Mouse (Mus musculus) forebrain, embryonic 15.5 days (tissue): ENCODE measurements at regions not wholly inside any gene's neighbourhood (a gene's known extent, or its start where the extent isn't known, plus 50 kb on each side); places are given as distances from the start of the nearest gene placed in this dataset.

ENCODE experiments used
- ATAC-seq: fragments of 200-750 bp; cut with Nextera tagmentation; replicated peaks from 2 replicates; pipeline ENCODE4 v1.8.0; 2017; ENCODE audit warnings: mild to moderate bottlenecking, moderate TSS enrichment, moderate library complexity
- H3K27ac ChIP-seq: fragments of 300-500 bp; sonication (generic); replicated peaks from 2 replicates; pipeline ENCODE4 v1.5.1; 2015; ENCODE audit warnings: mild to moderate bottlenecking, inconsistent platforms
- H3K27me3 ChIP-seq: fragments of 300-500 bp; sonication (generic); 2 replicates; pipeline ENCODE4 v1.6.1; 2015; ENCODE audit warnings: inconsistent platforms
- H3K36me3 ChIP-seq: fragments of 300-500 bp; sonication (generic); 2 replicates; pipeline ENCODE4 v1.6.1; 2015; ENCODE audit warnings: mild to moderate bottlenecking, inconsistent platforms
- H3K4me1 ChIP-seq: fragments of 300-500 bp; sonication (generic); 2 replicates; pipeline ENCODE4 v1.6.1; 2015; ENCODE audit warnings: inconsistent platforms
- H3K4me2 ChIP-seq: fragments of 300-500 bp; sonication (generic); replicated peaks from 2 replicates; pipeline ENCODE4 v1.6.1; 2015; ENCODE audit warnings: mild to moderate bottlenecking, inconsistent platforms
- H3K4me3 ChIP-seq: fragments of 300-500 bp; sonication (generic); 2 replicates; pipeline ENCODE4 v1.5.1; 2015; ENCODE audit warnings: mild to moderate bottlenecking, inconsistent platforms
- H3K9ac ChIP-seq: fragments of 300-500 bp; sonication (generic); replicated peaks from 2 replicates; pipeline ENCODE4 v1.6.1; 2015; ENCODE audit warnings: mild to moderate bottlenecking, inconsistent platforms
- H3K9me3 ChIP-seq: fragments of 300-500 bp; sonication (generic); 2 replicates; pipeline ENCODE4 v1.6.1; 2016; ENCODE audit warnings: inconsistent platforms
- WGBS: fragments of 180-500 bp; shearing (Covaris S2); methylation state at CpG from one replicate; pipeline ENCODE4 v1.1.7; 2015; ENCODE audit warnings: mixed read lengths; 5-methylcytosine and 5-hydroxymethylcytosine counted together

DNA sequence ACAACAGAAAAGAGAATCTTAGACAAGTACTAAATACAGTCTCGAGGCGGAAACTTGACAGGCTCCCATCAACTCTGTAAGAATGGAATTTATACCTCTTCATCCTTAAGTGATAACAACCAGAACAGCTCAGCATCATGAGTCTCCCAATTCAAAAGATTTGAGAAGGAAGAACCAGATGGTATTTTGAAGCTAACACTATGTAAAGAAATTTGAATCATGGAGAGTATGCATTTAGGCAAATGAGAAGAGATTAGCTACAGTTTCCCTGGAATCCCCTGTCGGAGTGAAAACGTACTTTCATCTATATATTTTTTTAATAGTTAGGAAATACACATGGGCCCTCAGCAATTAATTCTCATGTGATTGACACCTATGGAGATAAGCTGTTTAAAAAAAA lies 140.9 kb downstream of the Nrip1 start:
- 0 out of 2 replicates have a peak, but pooled peaks cover 4% of the 10 kb centered on the region for H3K4me1 ChIP-seq
- no peak overlapping the region for H3K27ac ChIP-seq
- H3K36me3 ChIP-seq, result no peaks in the 10 kb centered on the region
- no peaks in the 10 kb centered on the region for H3K9me3 ChIP-seq
- 80% methylated on average over 4 of the region's 4 CpGs for WGBS
- H3K4me2 ChIP-seq, result no peak overlapping the region
- no peak for ATAC-seq
- no peak overlapping the region for H3K9ac ChIP-seq
- H3K4me3 ChIP-seq, result no peak overlapping the region
- H3K27me3 ChIP-seq, result no peaks in the 10 kb centered on the region

DNA sequence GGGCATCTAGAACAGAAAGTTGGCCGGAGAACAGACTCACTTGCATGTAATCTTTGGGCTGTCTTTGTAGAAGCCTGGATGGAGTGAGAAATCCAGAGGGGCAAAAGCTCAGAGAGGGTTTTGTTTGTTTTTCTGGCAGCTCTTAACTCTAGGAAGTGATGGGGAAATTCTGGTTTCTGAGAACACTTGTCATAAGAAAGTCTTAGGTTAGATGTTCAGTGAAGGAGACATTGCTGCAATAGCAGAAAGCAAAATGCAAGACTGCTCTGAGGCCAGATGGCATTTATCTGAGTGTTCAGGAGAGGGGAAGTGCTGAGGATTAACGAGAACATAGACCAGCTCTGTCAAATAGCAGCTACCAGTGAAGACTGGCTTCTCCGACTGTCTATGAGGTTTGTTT lies 141.5 kb downstream of the Nrip1 start:
- WGBS, result 68% methylated on average over 3 of the region's 3 CpGs

GRCm38 (mm10) chr16:76230516-76231302 lies 142.9 kb downstream of the Nrip1 start:
- no peak overlapping the region for H3K27ac ChIP-seq
- 92% methylated on average over 4 of the region's 4 CpGs for WGBS
- H3K9ac ChIP-seq, result no peak overlapping the region
- H3K4me1 ChIP-seq, result 0 out of 2 replicates have a peak, but pooled peaks cover 4% of the 10 kb centered on the region
- H3K36me3 ChIP-seq, result no peaks in the 10 kb centered on the region
- ATAC-seq, result no peak
- H3K9me3 ChIP-seq, result no peaks in the 10 kb centered on the region
- H3K4me3 ChIP-seq, result no peak overlapping the region
- no peak overlapping the region for H3K4me2 ChIP-seq
- H3K27me3 ChIP-seq, result no peaks in the 10 kb centered on the region

More for the DNA sequence above, 141.5 kb downstream of the Nrip1 start:
- no peak for ATAC-seq
- H3K4me2 ChIP-seq, result no peak overlapping the region
- H3K4me3 ChIP-seq, result no peak overlapping the region
- 0 out of 2 replicates have a peak, but pooled peaks cover 4% of the 10 kb centered on the region for H3K4me1 ChIP-seq
- H3K9me3 ChIP-seq, result no peaks in the 10 kb centered on the region
- H3K27ac ChIP-seq, result no peak overlapping the region
- no peak overlapping the region for H3K9ac ChIP-seq
- H3K36me3 ChIP-seq, result no peaks in the 10 kb centered on the region
- no peaks in the 10 kb centered on the region for H3K27me3 ChIP-seq

DNA sequence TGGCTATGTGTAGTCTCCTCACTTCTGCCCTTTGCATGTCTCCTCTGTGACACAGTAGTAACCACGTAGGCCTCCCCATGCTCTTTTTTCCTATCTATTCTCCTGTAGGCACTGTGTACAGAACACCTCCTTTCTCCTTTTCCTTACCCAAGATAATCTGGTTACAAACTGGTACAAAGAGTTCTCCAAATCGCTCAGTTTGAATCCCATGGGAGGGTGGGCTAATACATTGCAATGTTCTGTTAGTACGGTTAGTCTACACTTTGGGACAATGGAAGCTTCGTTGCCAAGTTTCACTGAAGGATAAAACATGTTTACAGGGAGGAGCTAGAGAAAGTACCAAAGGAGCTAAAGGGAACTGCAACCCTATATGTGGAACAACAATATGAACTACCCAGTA lies 145.2 kb downstream of the Nrip1 start:
- WGBS, result 86% methylated on average over 4 of the region's 4 CpGs
- Histone ChIP-seq H3K36me3 (no peaks in the 10 kb centered on the region), H3K27me3 (no peaks in the 10 kb centered on the region), H3K4me3 (no peak overlapping the region), H3K9ac (no peak overlapping the region), H3K27ac (no peak overlapping the region), H3K9me3 (no peaks in the 10 kb centered on the region), H3K4me2 (no peak overlapping the region), H3K4me1 (0 out of 2 replicates have a peak, but pooled peaks cover 4% of the 10 kb centered on the region)
- no peak for ATAC-seq

DNA sequence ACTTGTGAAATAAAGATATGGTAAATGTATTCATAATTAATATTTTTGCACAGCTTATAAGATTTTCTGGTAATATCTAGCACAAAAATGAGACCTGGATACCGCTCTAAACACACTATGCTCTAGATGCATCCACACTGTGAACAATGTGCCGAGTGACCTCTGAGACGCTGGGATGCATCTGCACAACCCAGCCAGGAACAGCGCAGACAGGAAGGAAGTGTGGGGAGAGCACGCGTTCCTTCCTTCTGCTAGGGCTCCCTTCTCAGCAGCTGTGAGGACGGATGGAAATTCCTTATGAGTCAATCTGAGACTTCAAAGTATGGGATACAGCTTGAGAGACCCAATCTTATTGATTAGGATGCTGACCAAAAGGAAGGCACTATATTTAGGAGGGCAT lies 147.2 kb downstream of the Nrip1 start:
- ATAC-seq, result no peak
- H3K4me3 ChIP-seq, result no peak overlapping the region

GRCm38 (mm10) chr16:76225587-76226226 lies 147.9 kb downstream of the Nrip1 start:
- 84% methylated on average over 12 of the region's 12 CpGs for WGBS
- no peak overlapping the region for H3K4me2 ChIP-seq
- H3K9me3 ChIP-seq, result no peaks in the 10 kb centered on the region
- H3K27me3 ChIP-seq, result no peaks in the 10 kb centered on the region
- H3K27ac ChIP-seq, result no peak overlapping the region
- no peaks in the 10 kb centered on the region for H3K36me3 ChIP-seq
- ATAC-seq, result no peak
- H3K4me1 ChIP-seq, result no peaks in the 10 kb centered on the region
- no peak overlapping the region for H3K9ac ChIP-seq
- H3K4me3 ChIP-seq, result no peak overlapping the region

More for the DNA sequence above, 147.2 kb downstream of the Nrip1 start:
- Histone ChIP-seq H3K9me3 (no peaks in the 10 kb centered on the region), H3K27ac (no peak overlapping the region), H3K4me2 (no peak overlapping the region), H3K27me3 (no peaks in the 10 kb centered on the region), H3K36me3 (no peaks in the 10 kb centered on the region), H3K9ac (no peak overlapping the region), H3K4me1 (no peaks in the 10 kb centered on the region)
- 86% methylated on average over 7 of the region's 7 CpGs for WGBS

GRCm38 (mm10) chr16:76224901-76225586 lies 148.6 kb downstream of the Nrip1 start:
- Histone ChIP-seq H3K27ac (no peak overlapping the region), H3K9ac (no peak overlapping the region), H3K36me3 (no peaks in the 10 kb centered on the region), H3K4me2 (no peak overlapping the region), H3K9me3 (no peaks in the 10 kb centered on the region), H3K4me3 (no peak overlapping the region), H3K27me3 (no peaks in the 10 kb centered on the region), H3K4me1 (no peaks in the 10 kb centered on the region)
- no peak for ATAC-seq
- WGBS, result 56% methylated on average over 9 of the region's 9 CpGs

DNA sequence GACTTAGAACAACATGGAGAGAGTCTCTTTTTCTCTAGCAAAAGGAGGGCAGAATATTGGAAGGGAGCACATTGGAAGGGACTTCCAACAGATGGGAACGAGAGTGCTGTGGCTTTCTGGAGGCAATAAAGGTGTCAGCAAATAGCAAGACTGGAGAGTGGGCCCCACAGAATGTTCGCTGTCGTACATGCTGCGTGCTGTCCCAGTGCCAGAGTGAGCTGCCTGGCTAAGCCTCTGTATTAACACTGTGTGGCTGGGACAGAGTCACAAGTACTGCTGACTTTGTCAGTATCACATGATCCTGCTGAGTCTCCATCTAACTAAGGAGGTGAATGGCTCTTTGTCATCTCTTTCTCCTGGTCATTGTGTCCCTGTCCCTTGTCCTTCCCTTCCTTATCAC lies 149.9 kb downstream of the Nrip1 start:
- no peaks in the 10 kb centered on the region for H3K36me3 ChIP-seq
- no peaks in the 10 kb centered on the region for H3K4me1 ChIP-seq
- H3K27ac ChIP-seq, result no peak overlapping the region
- no peak overlapping the region for H3K4me2 ChIP-seq
- H3K4me3 ChIP-seq, result no peak overlapping the region
- WGBS, result 75% methylated on average over 4 of the region's 4 CpGs
- H3K27me3 ChIP-seq, result no peaks in the 10 kb centered on the region
- H3K9me3 ChIP-seq, result no peaks in the 10 kb centered on the region
- no peak for ATAC-seq
- H3K9ac ChIP-seq, result no peak overlapping the region

DNA sequence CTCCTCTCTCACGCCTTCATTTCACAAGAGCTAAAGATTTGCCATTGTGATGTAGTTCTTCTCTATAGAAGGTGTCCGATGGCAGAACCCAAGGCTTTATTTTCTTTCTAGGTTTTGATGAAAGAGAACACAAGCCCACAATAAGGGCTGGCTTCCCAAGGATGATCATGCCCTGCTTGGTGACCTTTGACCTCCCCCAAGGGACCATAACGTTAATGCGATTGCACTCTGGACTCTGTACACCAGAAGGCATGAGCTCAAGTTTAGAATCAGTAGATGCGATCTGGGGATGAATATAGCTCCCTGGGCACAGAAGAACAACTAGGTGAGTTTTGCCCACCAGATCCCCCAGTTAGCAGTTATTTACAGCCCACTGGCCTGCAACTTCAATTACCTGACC lies 150.7 kb downstream of the Nrip1 start:
- no peak overlapping the region for H3K4me2 ChIP-seq
- WGBS, result 84% methylated on average over 5 of the region's 5 CpGs
- no peaks in the 10 kb centered on the region for H3K36me3 ChIP-seq
- H3K9ac ChIP-seq, result no peak overlapping the region
- H3K27me3 ChIP-seq, result no peaks in the 10 kb centered on the region
- no peaks in the 10 kb centered on the region for H3K4me1 ChIP-seq
- H3K9me3 ChIP-seq, result no peaks in the 10 kb centered on the region
- ATAC-seq, result no peak
- H3K27ac ChIP-seq, result no peak overlapping the region
- no peak overlapping the region for H3K4me3 ChIP-seq

DNA sequence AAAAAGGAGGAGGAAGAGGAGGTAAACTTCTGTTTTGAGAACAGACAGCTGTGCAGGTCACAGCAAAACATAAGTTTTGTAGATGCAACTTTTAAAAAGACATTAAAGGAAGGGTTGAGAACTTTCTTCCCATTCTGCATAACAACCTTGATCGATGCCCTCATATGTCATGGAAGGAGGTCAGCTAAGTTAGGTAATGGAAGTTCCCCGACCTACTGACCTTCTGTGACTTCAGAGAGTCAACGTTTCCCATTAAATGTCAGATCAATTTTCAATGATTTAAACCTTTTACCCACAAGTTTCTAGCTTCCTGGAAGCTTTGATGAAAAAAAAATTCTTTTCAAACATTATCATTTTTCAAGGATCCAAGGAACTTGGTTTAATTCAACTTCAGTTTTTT lies 153.2 kb downstream of the Nrip1 start:
- 93% methylated on average over 3 of the region's 3 CpGs for WGBS
- no peak for ATAC-seq
- Histone ChIP-seq H3K4me2 (no peak overlapping the region), H3K9ac (no peak overlapping the region), H3K9me3 (no peaks in the 10 kb centered on the region), H3K4me3 (no peak overlapping the region), H3K4me1 (no peaks in the 10 kb centered on the region), H3K36me3 (no peaks in the 10 kb centered on the region), H3K27ac (no peak overlapping the region), H3K27me3 (no peaks in the 10 kb centered on the region)

GRCm38 (mm10) chr16:76219233-76219632 lies 154.4 kb downstream of the Nrip1 start:
- no peaks in the 10 kb centered on the region for H3K36me3 ChIP-seq
- no peaks in the 10 kb centered on the region for H3K9me3 ChIP-seq
- no peak for ATAC-seq
- no peak overlapping the region for H3K27ac ChIP-seq
- no peak overlapping the region for H3K4me2 ChIP-seq
- H3K4me1 ChIP-seq, result no peaks in the 10 kb centered on the region
- no peak overlapping the region for H3K9ac ChIP-seq
- H3K27me3 ChIP-seq, result no peaks in the 10 kb centered on the region
- H3K4me3 ChIP-seq, result no peak overlapping the region
